Mouse (Mus musculus) heart, adult 2 months (tissue): ENCODE data around the gene St6gal2.

Experiments
- CTCF ChIP-seq: fragments of 200-600 bp; IDR thresholded peaks from 2 replicates; pipeline ENCODE4 v1.8.1; 2022; ENCODE audit warnings: antibody characterized with exemption, mild to moderate bottlenecking, moderate library complexity
- POLR2A ChIP-seq: fragments of 200-500 bp; IDR thresholded peaks from 2 replicates; pipeline ENCODE4 v1.6.1; 2011; ENCODE audit warnings: mild to moderate bottlenecking, low read depth, low read length, control low read depth; ENCODE audit not compliant: insufficient read depth

GRCm38 (mm10) chr17:55416519-55416918 lies 28.7 kb upstream of the St6gal2 start:
- no peak for TF ChIP-seq CTCF
- TF ChIP-seq POLR2A: no peak
